Mouse (Mus musculus) ES-Bruce4 (cell line): Measurements from ENCODE around the gene Mrpl52.

Experiments
- CTCF ChIP-seq: IDR thresholded peaks from one replicate; pipeline ENCODE4 v1.8.1; 2011; ENCODE audit warnings: low read depth, low read length
- EP300 ChIP-seq: IDR thresholded peaks from 2 replicates; pipeline ENCODE4 v1.6.1; 2011; ENCODE audit warnings: low read depth, low read length; ENCODE audit not compliant: insufficient read depth
- POLR2A ChIP-seq: IDR thresholded peaks from one replicate; pipeline ENCODE4 v1.8.1; 2011; ENCODE audit warnings: low read length; ENCODE audit not compliant: insufficient read depth

- TF ChIP-seq CTCF = no peak
- TF ChIP-seq POLR2A = peak; percentile 65
- no peak for TF ChIP-seq EP300
Observed at GRCm38 (mm10) chr14:54426689-54427398, at the start of gene Mrpl52.
